Mouse (Mus musculus): ENCODE measurements around the gene Arcn1. TPM values are rescaled to one million over a fixed set of nuclear protein-coding genes. Genes with fewer than 3 reads are reported as not detected.

Gene Arcn1
- polyA plus RNA-seq, 1 experiment from 2014 or later = 135 TPM

DNA sequence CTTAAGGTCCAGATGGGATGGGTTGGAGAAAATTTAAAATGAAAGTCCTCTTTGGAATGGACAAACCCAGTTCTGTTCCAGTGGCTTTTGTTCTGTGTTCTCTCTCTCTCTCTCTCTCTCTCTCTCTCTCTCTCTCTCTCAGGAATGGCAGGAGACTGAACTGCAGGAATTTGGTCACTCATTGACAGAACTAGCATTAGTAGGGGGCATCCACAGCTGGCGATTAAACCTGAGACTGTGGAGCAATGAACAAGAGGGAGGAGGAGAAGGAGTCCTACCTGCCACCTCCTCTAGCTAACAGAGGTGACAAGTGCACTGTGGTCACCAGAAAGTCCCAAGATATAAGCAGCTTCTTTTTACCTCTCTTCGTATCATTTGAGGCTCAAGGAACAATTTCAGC is 31.3 kb downstream of the Arcn1 start:
- Histone ChIP-seq H3K27ac (peak overlapping the region; percentile 90), H3K27me3 (ENCODE audit: insufficient read depth, low read length) (no peaks in the 10 kb centered on the region), H3K9me3 (replicated peaks; ENCODE audit: low read length) (no peaks in the 10 kb centered on the region), H3K4me1 (replicated peaks; ENCODE audit: insufficient read depth, low read length) (peaks cover 32% of the 10 kb centered on the region), H3K9ac (ENCODE audit: low read depth, low read length) (no peak overlapping the region), H3K4me2 (ENCODE audit: low read length) (no peak overlapping the region), H3K4me3 (replicated peaks; ENCODE audit: low read depth, low read length) (no peak overlapping the region), H3K36me3 (ENCODE audit: insufficient read depth, low read length) (no peaks in the 10 kb centered on the region)
- DNase-seq (ENCODE audit: low spot score) (peak; percentile 47), ATAC-seq (replicated peaks; ENCODE audit: low FRiP score, low read depth) (no peak)
- no peak for TF ChIP-seq CTCF (IDR thresholded peaks at IDR 0.05; ENCODE audit: low read depth)
- 58% methylated on average over 2 of the region's 2 CpGs for WGBS

DNA sequence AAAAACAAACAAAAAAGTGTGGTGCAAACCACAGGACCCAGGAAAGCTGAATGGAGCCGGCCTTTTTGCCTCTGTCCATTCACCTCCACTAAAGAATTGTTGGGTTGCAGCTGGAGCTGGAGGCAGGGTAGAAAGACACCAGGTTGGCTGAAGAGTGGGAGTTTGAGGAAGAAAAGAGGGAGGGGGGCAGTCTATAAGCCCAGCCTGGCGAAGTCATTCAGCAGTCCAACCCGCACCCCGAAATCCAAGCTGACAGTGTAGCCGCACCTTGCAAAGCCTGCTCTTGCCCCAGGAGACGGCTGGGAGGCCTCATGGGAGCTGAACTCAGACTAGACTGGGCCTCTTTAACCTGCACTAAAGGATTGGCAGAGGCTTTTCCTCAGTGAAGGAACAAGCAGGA is 31.8 kb downstream of the Arcn1 start:
- ATAC-seq (replicated peaks; ENCODE audit: low FRiP score, low read depth) = no peak
- H3K36me3 ChIP-seq (ENCODE audit: insufficient read depth, low read length) = no peaks in the 10 kb centered on the region
- H3K4me2 ChIP-seq (ENCODE audit: low read length) = no peak overlapping the region
- no peak for TF ChIP-seq CTCF (IDR thresholded peaks at IDR 0.05; ENCODE audit: low read depth)
- no peaks in the 10 kb centered on the region for H3K9me3 ChIP-seq (replicated peaks; ENCODE audit: low read length)
- WGBS = 65% methylated on average over 6 of the region's 6 CpGs
- no peak overlapping the region for H3K9ac ChIP-seq (ENCODE audit: low read depth, low read length)
- no peak overlapping the region for H3K4me3 ChIP-seq (replicated peaks; ENCODE audit: low read depth, low read length)
- H3K27ac ChIP-seq = peak overlapping the region; percentile 90
- DNase-seq (ENCODE audit: low spot score) = no peak
- H3K4me1 ChIP-seq (replicated peaks; ENCODE audit: insufficient read depth, low read length) = peaks cover 32% of the 10 kb centered on the region
- no peaks in the 10 kb centered on the region for H3K27me3 ChIP-seq (ENCODE audit: insufficient read depth, low read length)

DNA sequence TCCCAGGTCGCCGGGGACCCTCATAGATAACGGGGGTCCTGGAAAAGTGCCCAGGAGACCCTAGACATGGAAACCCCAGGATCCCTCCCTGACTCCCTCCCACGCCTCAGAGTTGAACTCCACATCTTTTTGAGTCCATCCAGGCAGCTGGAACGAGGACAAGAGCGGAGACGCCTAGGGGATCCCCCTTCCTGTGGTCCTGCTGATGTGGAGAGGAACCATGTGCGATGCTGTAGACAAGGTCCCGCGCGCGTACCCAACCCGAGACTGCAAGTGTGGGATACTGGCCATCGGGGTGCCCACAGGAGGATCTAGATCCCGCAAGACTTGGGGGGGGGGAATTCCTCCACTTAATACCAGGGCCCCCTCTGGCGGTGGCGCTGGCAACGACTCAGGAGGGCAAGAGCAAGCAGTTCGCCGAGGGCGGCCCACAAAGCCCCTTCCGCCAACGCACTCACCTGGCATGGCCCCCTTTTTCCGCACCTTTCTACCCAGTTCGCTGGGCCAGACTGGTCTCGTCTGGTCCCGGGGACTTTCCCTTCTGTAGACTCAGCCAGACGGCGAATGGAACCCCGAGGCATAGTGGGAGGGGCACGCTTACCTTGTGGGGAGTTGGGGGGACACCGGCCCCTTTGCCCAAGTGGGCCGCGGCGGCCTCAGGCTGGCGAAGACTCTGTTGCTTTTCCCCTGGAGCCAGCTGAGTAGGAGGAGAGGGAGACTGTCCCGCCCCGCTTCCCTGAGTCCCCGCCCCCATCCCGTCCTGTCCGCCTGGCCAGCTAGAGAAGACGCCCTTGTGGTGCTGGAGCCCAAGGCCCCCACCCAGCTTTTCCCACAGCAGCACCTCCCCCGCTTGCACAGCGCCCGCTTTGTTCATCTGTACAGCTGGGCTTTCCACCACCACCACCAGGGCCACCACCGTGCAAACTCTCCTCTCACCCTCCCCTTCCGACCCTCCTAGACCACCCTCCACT is 32.8 kb downstream of the Arcn1 start, which contains the start of gene Phldb1:
Phldb1 (minus strand) TSS at position 675 of the 971 bp plus-strand sequence.
- TF ChIP-seq CTCF (IDR thresholded peaks at IDR 0.05; ENCODE audit: low read depth) = peak; percentile 69
- Histone ChIP-seq H3K4me2 (ENCODE audit: low read length) (peak within 1 kb of the TSS; percentile 99), H3K4me1 (replicated peaks; ENCODE audit: insufficient read depth, low read length) (peaks cover 32% of the 10 kb centered on the region), H3K27me3 (ENCODE audit: insufficient read depth, low read length) (no peaks in the 10 kb centered on the region), H3K4me3 (replicated peaks; ENCODE audit: low read depth, low read length) (peak within 1 kb of the TSS; percentile 61), H3K9ac (ENCODE audit: low read depth, low read length) (peak within 1 kb of the TSS; percentile 69), H3K27ac (peak within 1 kb of the TSS; percentile 90), H3K9me3 (replicated peaks; ENCODE audit: low read length) (no peaks in the 10 kb centered on the region), H3K36me3 (ENCODE audit: insufficient read depth, low read length) (no peaks in the 10 kb centered on the region)
- WGBS = under 1% methylated on average over 46 of the region's 47 CpGs
- ATAC-seq (replicated peaks; ENCODE audit: low FRiP score, low read depth) = peak; percentile 80
- DNase-seq (ENCODE audit: low spot score) = peak; percentile 94

DNA sequence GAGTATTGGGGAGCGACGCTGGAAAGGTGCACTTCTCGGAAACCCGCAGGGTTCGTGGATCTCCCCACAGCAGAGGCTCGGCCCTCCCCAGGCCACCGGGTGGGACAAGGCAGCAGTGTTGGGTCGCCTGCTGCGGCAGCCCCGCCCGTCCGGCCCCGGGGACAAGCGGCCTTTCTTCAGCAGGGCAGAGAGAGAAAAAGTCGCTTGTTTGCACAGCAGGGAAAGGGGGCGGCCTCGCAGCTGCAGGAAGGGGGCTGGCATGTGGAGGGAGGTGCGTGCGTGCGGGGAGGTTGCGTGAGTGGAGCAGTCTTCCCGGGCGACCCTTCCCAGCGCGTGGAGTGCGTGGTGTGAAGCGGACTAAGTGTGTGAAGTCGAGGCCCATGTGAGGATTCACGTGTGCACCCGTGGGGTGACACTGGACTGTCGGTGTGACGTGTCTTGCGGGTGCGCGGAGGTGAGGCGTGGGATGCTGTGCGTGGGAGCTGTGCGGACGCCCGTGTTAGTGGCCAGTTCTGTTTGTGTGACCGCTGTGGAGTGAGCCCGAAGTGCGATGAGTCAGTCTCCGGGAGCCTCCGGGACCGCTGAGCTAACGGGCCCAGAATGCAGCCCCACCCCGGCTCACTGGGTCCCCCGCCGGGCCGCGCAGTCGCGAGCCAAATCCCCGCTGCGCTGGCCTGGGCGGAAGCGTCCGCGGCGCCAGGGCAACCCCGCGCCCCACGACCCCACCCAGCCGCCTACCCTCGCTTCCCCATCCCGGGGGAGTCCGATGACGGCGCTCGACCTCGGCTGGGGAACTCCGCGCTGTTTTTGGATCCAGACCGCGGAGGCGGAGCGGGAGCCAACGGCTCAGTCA is 33.7 kb downstream of the Arcn1 start:
- WGBS = 2% methylated on average over 78 of the region's 79 CpGs
- Histone ChIP-seq H3K9ac (ENCODE audit: low read depth, low read length) (peak overlapping the region; percentile 69), H3K9me3 (replicated peaks; ENCODE audit: low read length) (no peaks in the 10 kb centered on the region), H3K4me3 (replicated peaks; ENCODE audit: low read depth, low read length) (peak overlapping the region; percentile 61), H3K27ac (peak overlapping the region; percentile 90), H3K4me1 (replicated peaks; ENCODE audit: insufficient read depth, low read length) (peaks cover 32% of the 10 kb centered on the region), H3K4me2 (ENCODE audit: low read length) (peak overlapping the region; percentile 99), H3K27me3 (ENCODE audit: insufficient read depth, low read length) (no peaks in the 10 kb centered on the region), H3K36me3 (ENCODE audit: insufficient read depth, low read length) (no peaks in the 10 kb centered on the region)
- ATAC-seq (replicated peaks; ENCODE audit: low FRiP score, low read depth) (peak; percentile 38; the same call in 1 of the 2 replicates), DNase-seq (ENCODE audit: low spot score) (peak; percentile 53)
- no peak for TF ChIP-seq CTCF (IDR thresholded peaks at IDR 0.05; ENCODE audit: low read depth)

GRCm38 (mm10) chr9:44732921-44733530 is 34.6 kb downstream of the Arcn1 start:
- DNase-seq (ENCODE audit: low spot score) (no peak), ATAC-seq (replicated peaks; ENCODE audit: low FRiP score, low read depth) (no peak)
- H3K27me3 ChIP-seq (ENCODE audit: insufficient read depth, low read length) = no peaks in the 10 kb centered on the region
- no peaks in the 10 kb centered on the region for H3K9me3 ChIP-seq (replicated peaks; ENCODE audit: low read length)
- H3K27ac ChIP-seq = peak overlapping the region; percentile 90
- H3K9ac ChIP-seq (ENCODE audit: low read depth, low read length) = 0 out of 2 replicates have a peak overlapping the region, but pooled peaks have one; percentile 69
- 65% methylated on average over 12 of the region's 12 CpGs for WGBS
- peak overlapping the region; percentile 99 for H3K4me2 ChIP-seq (ENCODE audit: low read length)
- H3K36me3 ChIP-seq (ENCODE audit: insufficient read depth, low read length) = no peaks in the 10 kb centered on the region
- H3K4me1 ChIP-seq (replicated peaks; ENCODE audit: insufficient read depth, low read length) = peaks cover 33% of the 10 kb centered on the region
- H3K4me3 ChIP-seq (replicated peaks; ENCODE audit: low read depth, low read length) = peak overlapping the region; percentile 61
- no peak for TF ChIP-seq CTCF (IDR thresholded peaks at IDR 0.05; ENCODE audit: low read depth)

All from kidney, postnatal 0 days (tissue).